Comparison of ENCODE assay signal across 9 mouse cellular contexts in genomic region chr1:51289620-51290445, GRCm38 (mm10). TPM values are rescaled to one million over a fixed set of nuclear protein-coding genes. Genes with fewer than 3 reads are reported as not detected.
A peak's percentile ranks its signal among the peaks of the same experiment; 100 is the strongest.
DNase-seq lines count a peak whose midpoint lies in the region; ATAC-seq and TF ChIP-seq lines count a peak whose summit lies in the region.
"Had no signal": no experiment of that assay in that cellular context is flagged by ENCODE, and none has a peak within 500 bp of the region (broad histone marks: within the 10 kb centered on the region; RNA-seq: fewer than 3 reads in every experiment).

No protein-coding gene starts in this region.

- peak; percentile 40 to 44 for DNase-seq in cerebellum, postnatal 10 days
- DNase-seq in cerebellum, postnatal 36 days = no peak
- peak; percentile 24 for DNase-seq in Patski (ENCODE audit: low read depth, low spot score)
- no peak for DNase-seq in limb, embryonic 10.5 days (ENCODE audit: low spot score)
- no peak for DNase-seq in right cerebral cortex, postnatal 14 days

- WGBS in heart, embryonic 16.5 days = 34% methylated on average over 17 of the region's 17 CpGs
- WGBS in limb, embryonic 10.5 days = 84% methylated on average over 17 of the region's 17 CpGs
- WGBS in neural tube, embryonic 14.5 days = 80% methylated on average over 17 of the region's 17 CpGs

- H3K27me3 ChIP-seq in Patski = no peaks in the 10 kb centered on the region
- H3K27me3 ChIP-seq in heart, embryonic 16.5 days (ENCODE audit: control insufficient read depth, insufficient read depth, low read length) = no peaks in the 10 kb centered on the region
- no peaks in the 10 kb centered on the region for H3K27me3 ChIP-seq in limb, embryonic 10.5 days (ENCODE audit: low read depth, poor library complexity, severe bottlenecking)
- H3K27me3 ChIP-seq in neural tube, embryonic 14.5 days (ENCODE audit: control insufficient read depth, insufficient read depth, low read length) = no peaks in the 10 kb centered on the region
- H3K27me3 ChIP-seq: CH12.LX had no signal

- H3K36me3 ChIP-seq in heart, embryonic 16.5 days (ENCODE audit: control insufficient read depth, insufficient read depth) = 0 out of 2 replicates have a peak, but pooled peaks cover 5% of the 10 kb centered on the region
- H3K36me3 ChIP-seq in limb, embryonic 10.5 days = no peaks in the 10 kb centered on the region
- no peaks in the 10 kb centered on the region for H3K36me3 ChIP-seq in neural tube, embryonic 14.5 days (ENCODE audit: control insufficient read depth, insufficient read depth, low read length)

- H3K9ac ChIP-seq in heart, embryonic 16.5 days (ENCODE audit: low read length) = peak overlapping the region; percentile 92
- no peak overlapping the region for H3K9ac ChIP-seq in neural tube, embryonic 14.5 days (replicated peaks; ENCODE audit: low read depth, low read length)

- POLR2A ChIA-PET in Patski (lab: Charles Lee) = interaction anchor here (1.5 kb wide), 1 partner anchor 112 kb away, joined by 3 read pairs; no protein-coding TSS in a partner anchor

- peak overlapping the region; percentile 66 for H3K4me3 ChIP-seq in heart, embryonic 16.5 days (ENCODE audit: low read length)
- H3K4me3 ChIP-seq in limb, embryonic 10.5 days = no peak overlapping the region
- no peak overlapping the region for H3K4me3 ChIP-seq in neural tube, embryonic 14.5 days (ENCODE audit: low read depth, low read length)

- TF ChIP-seq CTCF in Patski (IDR thresholded peaks at IDR 0.05) = no peak

- CTCF ChIA-PET in Patski (lab: Charles Lee) = interaction anchor here (1.1 to 1.5 kb wide), 5 partner anchors 9 to 328 kb away, joined by 3 to 6 read pairs (median 3); no protein-coding TSS in a partner anchor

- peaks cover 30% of the 10 kb centered on the region for H3K4me1 ChIP-seq in heart, embryonic 16.5 days (ENCODE audit: control insufficient read depth, insufficient read depth, low read length)
- H3K4me1 ChIP-seq in limb, embryonic 10.5 days = peaks cover 21% of the 10 kb centered on the region
- no peaks in the 10 kb centered on the region for H3K4me1 ChIP-seq in neural tube, embryonic 14.5 days (ENCODE audit: control insufficient read depth, insufficient read depth, low read length)

- in situ Hi-C loops in Patski (cut with MboI; ENCODE audit: low pct_unique_long_range_greater_than_20kb) = loop anchor here (10.0 kb wide), 1 partner anchor 145 kb away; no protein-coding TSS in a partner anchor

- peak overlapping the region; percentile 100 for H3K27ac ChIP-seq in heart, embryonic 16.5 days (ENCODE audit: low read length)
- H3K27ac ChIP-seq in limb, embryonic 10.5 days = peak overlapping the region; percentile 58
- H3K27ac ChIP-seq in neural tube, embryonic 14.5 days (ENCODE audit: low read depth, low read length) = no peak overlapping the region

- ATAC-seq in Patski = peak; percentile 41
- ATAC-seq in heart, embryonic 16.5 days (replicated peaks; ENCODE audit: extremely low read depth, insufficient read depth, low FRiP score) = peak; percentile 30
- peak; percentile 30; the same call in 1 of the 2 replicates for ATAC-seq in neural tube, embryonic 14.5 days (ENCODE audit: low read depth)
- no peak for ATAC-seq in megakaryocyte-erythroid progenitor cell, adult 5-6 weeks (replicated peaks; ENCODE audit: low FRiP score, low TSS enrichment, poor library complexity, severe bottlenecking)

- peak overlapping the region; percentile 70 for H3K4me2 ChIP-seq in heart, embryonic 16.5 days (ENCODE audit: low read depth, low read length)
- peak overlapping the region; percentile 18; the same call in 1 of the 2 replicates for H3K4me2 ChIP-seq in neural tube, embryonic 14.5 days (ENCODE audit: low read depth, low read length)

- no peaks in the 10 kb centered on the region for H3K9me3 ChIP-seq in heart, embryonic 16.5 days (replicated peaks; ENCODE audit: control insufficient read depth, low read length)
- no peaks in the 10 kb centered on the region for H3K9me3 ChIP-seq in limb, embryonic 10.5 days (replicated peaks)
- H3K9me3 ChIP-seq in neural tube, embryonic 14.5 days (ENCODE audit: control insufficient read depth, low read length) = no peaks in the 10 kb centered on the region

RNA-seq across cellular contexts. Expression of gene Cavin2, which starts 0.9 kb away (rescaled TPM):
- 17.6 TPM for polyA plus RNA-seq in Patski (2021)
- polyA plus RNA-seq in heart, embryonic 16.5 days (2015; fragmentation: Nextera tagmentation; extraction: Ambion mirVana) = 205 and 229 TPM in 2 replicates
- polyA plus RNA-seq in limb, embryonic 10.5 days (2016; fragmentation: Nextera tagmentation; extraction: Ambion mirVana) = 1.9 and 3.1 TPM in 2 replicates
- 9.4 and 12.0 TPM in 2 replicates for polyA plus RNA-seq in neural tube, embryonic 14.5 days (2014; fragmentation: Nextera tagmentation; extraction: Ambion mirVana)
- 0.70 and 1.1 TPM in 2 replicates for total RNA-seq in megakaryocyte-erythroid progenitor cell, adult 5-6 weeks (2014; fragmentation: Nextera tagmentation)
- 7.1 and 19.1 TPM in 2 replicates for total RNA-seq in megakaryocyte-erythroid progenitor cell, adult 5-6 weeks (2017)
- total RNA-seq: CH12.LX had no signal

Comparison
In these comparisons a context has a peak if more than half of its experiments do, and no peak if none do; other contexts are left out.
1. DNase-seq: peak in cerebellum, postnatal 10 days (2 of 2) and Patski (single experiment); none in cerebellum, postnatal 36 days (0 of 2), limb, embryonic 10.5 days (single experiment) and right cerebral cortex, postnatal 14 days (single experiment).
2. RNA of gene Cavin2, which starts 0.9 kb away (polyA plus RNA-seq): 205 to 229 TPM in heart, embryonic 16.5 days; 17.6 TPM in Patski (single experiment), 9.4 to 12.0 TPM in neural tube, embryonic 14.5 days and 1.9 to 3.1 TPM in limb, embryonic 10.5 days; every median in the first group is over 10 times any median in the second.